Mouse (Mus musculus) gastrocnemius, postnatal 36 days (tissue): ENCODE results near the gene Tmem245. TPM values are rescaled to one million over a fixed set of nuclear protein-coding genes. Genes with fewer than 3 reads are reported as not detected.

ENCODE experiments used
- DNase-seq, 2 experiments: peaks; one replicate each; pipeline ENCODE4 v3.0.0; 2022
- intact Hi-C: fragments of 180-260 bp; cut with DNase I; formaldehyde crosslinking; loops from one replicate; pipeline ENCODE4 v1.15.1; 2025
- long read RNA-seq, 2 experiments: library from polyadenylated mRNA; stranded (forward); transcript quantifications; one replicate each; pipeline ENCODE4 v2.0.0; 2021
- total RNA-seq, 2 experiments: library from RNA; stranded (reverse); gene quantifications; 2 replicates each; pipeline ENCODE4 v1.2.3; 2021

Gene Tmem245
- total RNA-seq: 10 to 100 TPM; 16.3 to 23.9 TPM
- long read RNA-seq, experiment 1, partial matches to known transcripts: 0 of 3 reads
- long read RNA-seq, experiment 1, other reads (novel, unspliced or antisense): 3 of 3 reads
- long read RNA-seq, experiment 2, partial matches to known transcripts: 0 of 4 reads
- long read RNA-seq, experiment 2, other reads (novel, unspliced or antisense): 4 of 4 reads

GRCm38 (mm10) chr4:56946641-56947640 is at the start of gene Tmem245:
Gene Tmem245 (minus strand): TSS chr4:56947437.
- peak; percentile 84 to 93 for DNase-seq
- intact Hi-C loops: no loop called here

- no peak for DNase-seq
- intact Hi-C loops: no loop called here
These were observed 46.1 kb upstream of the Tmem245 start for GRCm38 (mm10) chr4:56993331-56993730.

DNA sequence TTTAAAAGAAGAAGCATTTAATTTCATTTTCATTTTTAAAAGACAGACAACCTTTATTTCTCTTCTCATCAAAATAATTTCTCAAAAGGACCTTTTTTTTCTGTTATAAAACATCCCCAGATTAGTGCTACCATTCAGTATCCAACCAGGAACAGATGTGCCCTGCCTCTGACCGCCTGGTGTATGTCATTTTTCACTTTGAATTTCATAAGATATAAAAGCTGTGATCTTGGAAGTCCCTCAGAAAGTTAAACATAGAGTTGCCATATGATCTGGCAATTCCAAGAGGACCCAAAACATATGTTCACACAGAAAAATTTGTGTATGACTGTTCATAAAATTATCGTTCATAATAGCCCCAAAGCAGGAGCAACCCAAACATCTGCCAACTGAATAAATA is 44.7 kb upstream of the Tmem245 start:
- intact Hi-C loops: no loop called here

GRCm38 (mm10) chr4:56990215-56990584 is 43.0 kb upstream of the Tmem245 start, which contains the start of gene Frrs1l:
Gene Frrs1l (minus strand): TSS chr4:56990391.
- intact Hi-C loops: no loop called here

More for the DNA sequence above, 44.7 kb upstream of the Tmem245 start:
- DNase-seq: no peak

GRCm38 (mm10) chr4:56989431-56990214 is 42.4 kb upstream of the Tmem245 start:
- DNase-seq: no peak
- intact Hi-C loops: no loop called here

More at GRCm38 (mm10) chr4:56990215-56990584, 43.0 kb upstream of the Tmem245 start, which contains the start of gene Frrs1l:
- DNase-seq: no peak

GRCm38 (mm10) chr4:56965586-56966179 is 18.4 kb upstream of the Tmem245 start:
- intact Hi-C loops: no loop called here
- DNase-seq: no peak

DNA sequence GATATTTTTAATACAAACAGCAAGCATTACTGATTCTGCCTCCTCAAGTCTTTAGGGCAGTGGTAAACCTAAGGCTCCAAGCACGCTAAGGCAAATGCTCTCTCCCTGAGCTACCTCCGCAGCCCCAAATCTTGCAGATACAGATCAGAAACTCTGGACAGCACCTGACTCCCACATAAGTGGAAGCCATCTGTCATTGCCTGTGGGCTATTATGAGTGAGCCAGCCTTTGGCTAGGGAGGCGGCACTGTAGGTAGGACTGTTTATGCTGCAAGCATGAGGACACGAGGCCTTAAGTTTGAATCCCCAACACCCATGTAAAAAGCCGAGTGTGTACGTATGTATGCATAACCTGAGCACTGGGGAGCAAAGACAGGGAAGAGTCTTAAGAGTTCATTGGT is 16.4 kb upstream of the Tmem245 start:
- intact Hi-C loops: no loop called here
- no peak for DNase-seq

- intact Hi-C loops: no loop called here
- DNase-seq: no peak
These were observed 14.2 kb upstream of the Tmem245 start for GRCm38 (mm10) chr4:56961320-56961925.

DNA sequence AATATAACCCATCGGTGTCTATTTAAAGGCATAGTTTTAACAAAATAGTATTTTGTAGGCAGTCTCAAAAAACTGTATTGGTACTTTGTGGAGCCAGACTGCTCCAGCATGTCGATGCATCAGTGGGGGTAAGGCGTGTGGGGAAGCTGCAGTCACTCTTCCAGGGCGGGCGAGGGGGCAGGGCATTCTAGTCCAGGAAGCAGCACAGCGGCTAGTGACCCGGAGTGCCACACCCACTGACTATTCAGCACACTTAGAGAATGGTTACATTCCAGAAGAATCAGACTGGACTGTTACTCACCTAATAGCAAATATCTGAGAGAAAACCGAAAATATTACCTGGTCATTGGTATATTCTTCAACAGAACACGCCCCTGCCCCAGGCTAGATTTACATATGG is 10.3 kb upstream of the Tmem245 start:
- intact Hi-C loops: no loop called here
- DNase-seq: no peak

- intact Hi-C loops: no loop called here
- no peak for DNase-seq
These were observed 6.0 kb upstream of the Tmem245 start for GRCm38 (mm10) chr4:56953235-56953634.

- no peak for DNase-seq
- intact Hi-C loops: no loop called here
These were observed 4.5 kb upstream of the Tmem245 start for GRCm38 (mm10) chr4:56951701-56952100.

- intact Hi-C loops: no loop called here
- DNase-seq: no peak
These were observed 2.3 kb upstream of the Tmem245 start for GRCm38 (mm10) chr4:56949494-56949893.

- DNase-seq: no peak
- intact Hi-C loops: no loop called here
These were observed 1.1 kb downstream of the Tmem245 start for GRCm38 (mm10) chr4:56946180-56946579.

GRCm38 (mm10) chr4:56944286-56944685 is 3.0 kb downstream of the Tmem245 start:
- intact Hi-C loops: no loop called here
- DNase-seq: no peak

DNA sequence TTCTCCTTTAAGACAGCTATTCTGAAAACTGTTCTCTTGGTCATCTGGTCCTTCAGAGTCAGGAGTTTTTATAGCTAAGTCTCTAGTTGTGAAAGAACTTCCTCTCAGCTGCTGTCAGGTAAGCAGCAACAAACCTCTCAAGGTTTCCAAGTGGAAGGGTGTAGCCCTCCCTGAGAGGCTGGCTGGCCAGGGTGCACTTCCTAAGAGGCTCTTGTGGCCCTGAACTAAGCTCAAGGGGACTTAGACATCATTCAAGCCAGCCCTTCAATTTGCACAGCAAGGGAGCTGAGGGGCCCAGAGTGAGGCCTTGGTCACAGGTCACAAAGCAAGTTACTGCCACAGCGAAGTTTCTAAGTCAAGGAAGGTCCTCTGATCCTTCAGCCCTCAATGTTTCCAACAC is 4.0 kb downstream of the Tmem245 start:
- intact Hi-C loops: no loop called here
- DNase-seq: no peak

GRCm38 (mm10) chr4:56942567-56942966 is 4.7 kb downstream of the Tmem245 start:
- intact Hi-C loops: no loop called here
- DNase-seq: no peak

DNA sequence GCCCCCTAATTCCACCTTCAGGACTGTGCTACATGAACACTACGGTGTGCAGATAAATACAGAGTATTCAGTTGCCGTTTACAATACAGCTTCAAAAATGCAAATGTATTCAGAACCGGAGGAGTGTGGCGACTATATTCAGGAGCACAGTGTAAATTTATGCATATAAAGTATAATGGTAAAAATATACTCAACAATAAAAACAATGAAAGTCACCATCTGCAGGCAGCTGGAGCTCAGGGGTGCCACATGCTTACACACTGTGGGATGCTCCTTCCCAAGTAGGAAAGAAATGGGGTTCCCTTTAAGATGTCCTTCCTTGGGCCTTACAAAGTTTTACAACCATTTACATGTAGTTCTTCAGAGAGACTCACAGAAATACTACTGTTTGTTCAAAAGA is 5.8 kb downstream of the Tmem245 start:
- intact Hi-C loops: no loop called here
- no peak for DNase-seq

- peak in 1 of 2 experiments; percentile 15 for DNase-seq
- intact Hi-C loops: no loop called here
These were observed 10.1 kb downstream of the Tmem245 start for GRCm38 (mm10) chr4:56937136-56937535.

- intact Hi-C loops: no loop called here
- no peak for DNase-seq
These were observed 11.9 kb downstream of the Tmem245 start for GRCm38 (mm10) chr4:56935327-56935726.

DNA sequence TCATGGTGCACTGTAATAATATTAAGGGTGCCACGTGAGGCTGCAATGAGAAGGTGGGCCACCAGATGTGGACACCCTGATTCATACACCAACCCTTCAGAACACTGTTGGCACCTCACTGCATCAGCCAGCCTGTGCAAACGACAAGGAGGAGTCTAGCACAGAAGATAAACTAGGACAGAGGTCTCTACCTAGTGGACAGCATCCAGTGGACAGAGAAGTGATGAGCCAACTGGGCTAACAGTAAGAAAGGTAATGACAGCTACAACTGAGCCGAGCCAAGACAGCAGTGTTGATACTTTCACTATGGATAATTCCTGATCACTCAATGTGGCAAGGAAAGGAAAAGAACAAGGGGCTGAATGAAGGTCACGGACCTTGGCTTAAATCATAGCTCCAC is 14.1 kb downstream of the Tmem245 start:
- intact Hi-C loops: no loop called here
- no peak for DNase-seq
